Mouse (Mus musculus) adrenal gland, postnatal 10 days (tissue): Measurements from ENCODE around the gene Pfkfb2. TPM values are rescaled to one million over a fixed set of nuclear protein-coding genes. Genes with fewer than 3 reads are reported as not detected.

ENCODE experiments used
- DNase-seq: peaks from one replicate; pipeline ENCODE4 v3.0.0; 2021; ENCODE audit warnings: mixed read lengths
- total RNA-seq, 2 experiments: library from RNA; stranded (reverse); gene quantifications; 2 replicates each; pipeline ENCODE4 v1.2.3; 2021

The Pfkfb2 gene
- total RNA-seq, 2 experiments from 2014 or later = 16.1 to 22.1 TPM

GRCm38 (mm10) chr1:130737916-130738315 lies 8.9 kb upstream of the Pfkfb2 start:
- no peak for DNase-seq

DNA sequence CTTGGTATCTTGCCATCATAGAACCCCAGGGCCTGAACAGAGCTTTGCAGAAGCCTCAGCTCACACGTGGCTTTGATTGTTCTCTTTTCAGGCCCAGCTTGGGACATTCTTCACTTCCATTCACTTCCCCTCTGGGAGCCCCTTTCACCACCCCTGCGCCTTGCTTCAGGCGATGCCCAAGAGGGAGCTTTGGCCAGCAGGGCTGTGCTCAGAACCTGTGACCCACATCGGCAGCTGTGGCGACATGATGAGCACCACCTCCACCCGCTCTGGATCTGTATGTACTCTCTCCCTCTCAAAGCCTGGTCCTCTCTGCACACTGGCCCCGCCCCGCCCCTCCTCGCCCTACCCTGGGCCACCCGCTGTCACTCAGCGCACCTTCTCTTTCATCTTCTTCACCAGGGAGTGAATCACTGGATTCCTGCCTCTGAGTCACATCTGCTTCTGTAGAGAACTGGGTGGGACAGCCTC lies 8.4 kb upstream of the Pfkfb2 start:
- peak; percentile 33 for DNase-seq

GRCm38 (mm10) chr1:130734852-130735251 lies 5.8 kb upstream of the Pfkfb2 start:
- no peak for DNase-seq

- no peak for DNase-seq
Measured at GRCm38 (mm10) chr1:130734452-130734851, 5.4 kb upstream of the Pfkfb2 start.

GRCm38 (mm10) chr1:130733671-130734070 lies 4.6 kb upstream of the Pfkfb2 start:
- DNase-seq = no peak

DNA sequence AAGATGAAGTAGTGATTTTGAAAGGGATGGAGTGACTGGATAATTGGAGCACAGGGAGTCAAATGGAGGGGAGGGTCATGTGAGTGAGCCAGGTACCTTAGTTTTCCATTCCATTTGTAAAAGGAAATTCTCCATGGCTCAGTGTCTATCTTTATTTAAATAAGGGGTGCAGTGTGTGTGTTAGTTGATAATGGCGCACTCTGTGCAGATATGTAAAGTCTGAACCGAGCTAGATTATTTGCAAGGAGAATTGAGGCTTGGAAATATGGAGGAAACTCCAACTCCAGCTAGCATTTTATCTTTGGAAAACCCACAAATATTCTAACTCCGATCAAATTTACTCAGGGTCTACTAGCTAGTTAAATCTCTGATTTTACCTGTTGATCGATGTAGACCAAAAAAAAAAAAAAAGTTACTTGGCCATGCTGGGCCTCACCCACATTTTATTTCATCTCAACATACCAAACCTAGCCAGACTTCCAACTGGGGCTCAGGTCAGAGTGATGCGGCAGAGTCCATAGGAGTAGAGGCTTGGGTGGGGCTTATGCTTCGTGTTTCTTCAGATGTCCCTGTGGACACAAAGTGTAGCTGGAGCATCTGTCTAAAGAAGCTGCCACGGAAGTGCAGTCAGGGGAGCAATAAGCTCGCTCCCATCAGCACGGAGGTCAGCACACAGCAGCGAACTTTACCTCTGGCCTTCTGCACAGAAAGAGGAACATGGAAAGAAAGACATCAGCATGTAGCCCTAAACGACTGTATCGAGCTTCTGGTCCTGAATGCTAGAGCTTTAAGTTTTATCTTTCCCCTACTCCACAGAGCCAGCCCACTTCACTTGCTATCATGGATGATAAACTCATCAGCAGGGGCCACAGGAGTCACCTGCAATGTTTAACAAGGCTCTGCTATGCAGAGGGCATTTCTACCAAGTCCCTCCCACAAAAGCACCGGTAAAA lies 3.9 kb upstream of the Pfkfb2 start:
- no peak for DNase-seq

GRCm38 (mm10) chr1:130731741-130732337 lies 2.8 kb upstream of the Pfkfb2 start, which contains the start of gene AA986860:
AA986860 (plus strand) TSS chr1:130731976.
- DNase-seq = peak; percentile 48

DNA sequence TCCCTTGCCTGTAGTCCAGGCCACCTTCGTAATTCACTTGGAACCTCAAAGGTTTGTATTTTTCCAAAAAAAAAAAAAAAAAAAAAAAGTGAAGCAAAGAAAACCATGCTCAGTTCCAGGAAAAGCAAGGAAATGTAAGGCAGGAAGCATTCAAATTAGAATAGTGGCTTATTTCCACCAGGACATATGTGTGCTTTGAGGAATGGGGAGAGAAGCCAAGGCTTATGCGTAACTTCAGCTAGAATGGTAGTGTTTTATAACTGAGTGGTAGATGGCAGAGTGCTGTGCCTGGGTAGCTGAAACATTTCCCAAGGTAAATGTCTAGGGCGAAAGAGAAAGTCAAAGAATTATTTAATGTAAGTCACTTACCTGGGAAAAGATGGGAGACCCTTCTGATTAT lies 345 bp downstream of the Pfkfb2 start:
- no peak for DNase-seq

DNA sequence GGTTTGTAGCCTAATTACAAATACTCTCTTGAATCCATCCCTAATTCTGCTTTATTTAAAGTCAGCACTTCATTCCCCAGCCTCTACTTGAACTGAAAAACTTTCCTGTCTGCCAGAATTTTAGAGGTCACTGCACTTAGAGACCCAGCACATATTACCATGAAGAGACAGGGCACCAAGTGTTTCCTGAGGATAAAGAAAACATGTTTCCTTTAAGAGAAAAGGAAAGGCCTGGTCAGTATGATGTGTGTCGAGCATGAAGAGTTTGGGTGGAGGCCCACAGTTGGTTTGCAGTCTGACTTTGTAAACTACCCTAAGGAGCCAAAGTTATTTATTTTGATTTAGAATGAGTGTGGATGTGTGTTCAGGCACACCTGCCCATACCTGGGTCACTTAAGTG lies 983 bp downstream of the Pfkfb2 start:
- DNase-seq = no peak

DNA sequence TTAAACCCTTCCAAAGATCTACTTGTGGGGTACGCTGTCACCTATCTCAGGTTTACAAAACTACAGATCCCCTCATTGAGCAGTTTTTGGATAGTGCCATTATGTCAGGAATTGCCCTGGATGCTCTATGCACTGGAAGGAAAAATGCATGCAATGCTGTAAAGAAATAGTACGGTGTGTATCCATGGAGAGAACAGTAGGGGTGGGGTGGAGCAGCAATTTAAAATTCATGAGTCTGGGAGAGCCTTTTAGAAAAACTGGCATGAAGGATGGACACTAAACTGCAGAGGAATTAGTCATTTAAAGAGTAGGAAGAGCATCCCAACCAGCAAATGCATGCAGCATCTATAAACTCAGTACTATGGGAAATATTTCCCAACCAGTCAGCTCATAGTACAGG lies 2.7 kb downstream of the Pfkfb2 start:
- DNase-seq = no peak

GRCm38 (mm10) chr1:130724206-130724605 lies 4.8 kb downstream of the Pfkfb2 start:
- no peak for DNase-seq

GRCm38 (mm10) chr1:130717291-130717871 lies 11.7 kb downstream of the Pfkfb2 start, which contains the start of gene Yod1:
Yod1 (plus strand) TSS chr1:130717327.
- DNase-seq = peak; percentile 95

- peak; percentile 67 for DNase-seq
Measured at GRCm38 (mm10) chr1:130716513-130717290, 12.4 kb downstream of the Pfkfb2 start.

DNA sequence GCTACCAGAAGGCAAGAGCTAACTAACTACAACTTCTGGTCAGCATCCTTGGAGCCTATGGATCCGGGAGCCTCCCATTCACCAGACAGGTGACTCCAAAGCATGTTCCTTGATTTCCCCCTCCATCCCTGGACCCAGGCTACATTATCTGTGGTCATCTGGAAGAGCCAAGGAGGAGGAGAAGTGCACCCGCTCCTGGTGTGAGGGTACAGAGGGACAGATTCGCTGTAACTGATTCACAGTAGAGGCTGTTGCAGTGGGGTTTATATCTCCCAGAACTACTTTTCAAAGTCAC lies 12.9 kb downstream of the Pfkfb2 start:
- DNase-seq = no peak

GRCm38 (mm10) chr1:130715561-130716217 lies 13.4 kb downstream of the Pfkfb2 start, which contains the start of gene Gm29427:
Gm29427 (minus strand) TSS chr1:130715799.
- peak; percentile 93 for DNase-seq

- no peak for DNase-seq
Measured at GRCm38 (mm10) chr1:130714046-130714445, 15.0 kb downstream of the Pfkfb2 start.

GRCm38 (mm10) chr1:130710283-130711080 lies 18.6 kb downstream of the Pfkfb2 start:
- DNase-seq = no peak

DNA sequence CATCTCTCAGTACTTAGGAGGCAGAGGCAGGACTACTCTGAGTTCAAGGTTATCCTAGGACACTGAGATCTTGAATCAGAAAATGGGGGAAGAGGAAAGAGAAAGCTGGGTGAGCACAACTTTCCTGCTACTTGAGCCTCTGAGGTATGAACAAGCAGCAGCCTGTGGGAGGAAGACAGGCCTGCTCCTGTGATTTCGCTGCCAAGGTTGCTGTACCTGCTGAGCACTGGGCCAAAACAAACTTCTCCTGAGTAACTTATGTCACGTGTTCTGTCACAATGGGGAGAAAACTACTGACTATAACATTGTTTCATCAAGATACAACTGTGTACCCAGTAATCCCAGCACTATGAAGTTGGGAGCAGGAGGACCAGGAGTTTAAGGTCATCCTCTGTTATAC lies 25.4 kb downstream of the Pfkfb2 start:
- no peak for DNase-seq

- DNase-seq = no peak
Measured at GRCm38 (mm10) chr1:130701976-130702375, 27.1 kb downstream of the Pfkfb2 start.

- DNase-seq = peak; percentile 61
Measured at GRCm38 (mm10) chr1:130699937-130700633, 29.0 kb downstream of the Pfkfb2 start.
